Mouse (Mus musculus): ENCODE data around the gene Tmem52.
"Not testable (repeated sequence)": the region's sequence is repeated elsewhere in the genome, so short reads cannot be mapped to it uniquely, and the experiment has no call there.

Gene Tmem52

GRCm38 (mm10) chr4:155468952-155469351 is at the start of gene Tmem52:
TSS of gene Tmem52 (plus strand) at chr4:155469114.
- in situ Hi-C loops (cut with MseI, MboI): no loop called here

- in situ Hi-C loops (cut with MseI, MboI): no loop called here
These were observed 48.8 kb upstream of the Tmem52 start for GRCm38 (mm10) chr4:155420137-155420536.

GRCm38 (mm10) chr4:155421412-155422370 is 47.2 kb upstream of the Tmem52 start:
- in situ Hi-C loops (cut with MseI, MboI): not testable (repeated sequence)

- in situ Hi-C loops (cut with MseI, MboI): no loop called here
These were observed 44.9 kb upstream of the Tmem52 start for GRCm38 (mm10) chr4:155423988-155424387.

- in situ Hi-C loops (cut with MseI, MboI): no loop called here
These were observed 42.6 kb upstream of the Tmem52 start for GRCm38 (mm10) chr4:155426272-155426671.

GRCm38 (mm10) chr4:155428442-155428841 is 40.5 kb upstream of the Tmem52 start:
- in situ Hi-C loops (cut with MseI, MboI): no loop called here

GRCm38 (mm10) chr4:155429202-155429601 is 39.7 kb upstream of the Tmem52 start:
- in situ Hi-C loops (cut with MseI, MboI): no loop called here

GRCm38 (mm10) chr4:155432358-155432757 is 36.6 kb upstream of the Tmem52 start:
- in situ Hi-C loops (cut with MseI, MboI): no loop called here

- in situ Hi-C loops (cut with MseI, MboI): no loop called here
These were observed 34.9 kb upstream of the Tmem52 start for GRCm38 (mm10) chr4:155433993-155434392.

- in situ Hi-C loops (cut with MseI, MboI): no loop called here
These were observed 26.1 kb upstream of the Tmem52 start for GRCm38 (mm10) chr4:155442808-155443207.

GRCm38 (mm10) chr4:155451597-155451996 is 17.3 kb upstream of the Tmem52 start:
- in situ Hi-C loops (cut with MseI, MboI): no loop called here

- in situ Hi-C loops (cut with MseI, MboI): no loop called here
These were observed 10.3 kb upstream of the Tmem52 start for GRCm38 (mm10) chr4:155458575-155458974.

GRCm38 (mm10) chr4:155463050-155463449 is 5.9 kb upstream of the Tmem52 start:
- in situ Hi-C loops (cut with MseI, MboI): no loop called here

- in situ Hi-C loops (cut with MseI, MboI): no loop called here
These were observed 5.3 kb upstream of the Tmem52 start for GRCm38 (mm10) chr4:155463611-155464010.

GRCm38 (mm10) chr4:155464061-155464460 is 4.9 kb upstream of the Tmem52 start:
- in situ Hi-C loops (cut with MseI, MboI): no loop called here

- in situ Hi-C loops (cut with MseI, MboI): no loop called here
These were observed 3.3 kb upstream of the Tmem52 start for GRCm38 (mm10) chr4:155465607-155466006.

GRCm38 (mm10) chr4:155466080-155466479 is 2.8 kb upstream of the Tmem52 start:
- in situ Hi-C loops (cut with MseI, MboI): no loop called here

GRCm38 (mm10) chr4:155467237-155468010 is 1.5 kb upstream of the Tmem52 start:
- in situ Hi-C loops (cut with MseI, MboI): no loop called here

- in situ Hi-C loops (cut with MseI, MboI): no loop called here
These were observed 812 bp downstream of the Tmem52 start for GRCm38 (mm10) chr4:155469590-155470262.

GRCm38 (mm10) chr4:155470263-155470953 is 1.5 kb downstream of the Tmem52 start:
- in situ Hi-C loops (cut with MseI, MboI): no loop called here

GRCm38 (mm10) chr4:155470997-155471396 is 2.1 kb downstream of the Tmem52 start:
- in situ Hi-C loops (cut with MseI, MboI): no loop called here
